In genomic region chr2:34548961-34549360, GRCm38 (mm10) we compare ENCODE assay signal across 22 mouse cellular contexts.
DNase-seq lines count a peak whose midpoint lies in the region; ATAC-seq and TF ChIP-seq lines count a peak whose summit lies in the region.
"Had no signal": no experiment of that assay in that cellular context is flagged by ENCODE, and none has a peak within 500 bp of the region (broad histone marks: within the 10 kb centered on the region; RNA-seq: fewer than 3 reads in every experiment).

No protein-coding gene starts in this region.

- no peaks in the 10 kb centered on the region for H3K9me3 ChIP-seq in heart, embryonic 14.5 days (ENCODE audit: control insufficient read depth, low read length)
- H3K9me3 ChIP-seq in kidney, embryonic 16.5 days (ENCODE audit: low read length), result no peaks in the 10 kb centered on the region
- no peaks in the 10 kb centered on the region for H3K9me3 ChIP-seq in midbrain, embryonic 11.5 days (ENCODE audit: control insufficient read depth, low read length)
- H3K9me3 ChIP-seq: embryonic facial prominence, embryonic 12.5 days; hindbrain, embryonic 15.5 days; limb, embryonic 13.5 days; liver, embryonic 13.5 days; midbrain, embryonic 12.5 days had no signal

- DNase-seq in heart, postnatal 4 days, result no peak
- DNase-seq in kidney, adult 9 months, result no peak
- no peak for DNase-seq in spleen, adult 12 weeks (ENCODE audit: low spot score)
- no peak for DNase-seq in midbrain, embryonic 11.5 days (ENCODE audit: low spot score, missing footprints)
- DNase-seq: cerebellum, adult 8-10 months; gastrocnemius, postnatal 14 days; kidney, adult 18-20 months; layer of hippocampus, postnatal 36 days; liver, embryonic 13.5 days; lung, embryonic 14.5 days; retina, postnatal 1 day; thymus, postnatal 4 days had no signal

- peaks cover 18 to 30% of the 10 kb centered on the region in 2 experiments for H3K4me1 ChIP-seq in heart, embryonic 14.5 days (ENCODE audit: control insufficient read depth in 2 of 2, insufficient read depth in 2 of 2, low read length in 2 of 2)
- H3K4me1 ChIP-seq in kidney, embryonic 16.5 days (ENCODE audit: insufficient read depth, low read length), result peaks cover 15% of the 10 kb centered on the region
- H3K4me1 ChIP-seq in embryonic fibroblast, embryonic 13.5 days (ENCODE audit: control insufficient read depth, insufficient read depth, low read length), result peaks cover 2% of the 10 kb centered on the region; the same call in 1 of the 2 replicates
- H3K4me1 ChIP-seq in midbrain, embryonic 11.5 days (ENCODE audit: control insufficient read depth, insufficient read depth, low read length), result peaks cover 3% of the 10 kb centered on the region; the same call in 1 of the 2 replicates
- H3K4me1 ChIP-seq: midbrain, embryonic 12.5 days had no signal

- ATAC-seq in heart, embryonic 14.5 days (ENCODE audit: insufficient number of reproducible peaks, insufficient read depth, low FRiP score, low read depth), result no peak
- no peak for ATAC-seq in kidney, embryonic 16.5 days (ENCODE audit: low FRiP score, low TSS enrichment)
- no peak for ATAC-seq in midbrain, embryonic 11.5 days (ENCODE audit: low FRiP score)
- ATAC-seq: forebrain, embryonic 14.5 days; Patski had no signal

- no peaks in the 10 kb centered on the region for H3K36me3 ChIP-seq in heart, embryonic 14.5 days (ENCODE audit: control insufficient read depth, insufficient read depth, low read length)
- H3K36me3 ChIP-seq in kidney, embryonic 16.5 days (ENCODE audit: insufficient read depth, low read length), result no peaks in the 10 kb centered on the region
- no peaks in the 10 kb centered on the region for H3K36me3 ChIP-seq in midbrain, embryonic 11.5 days (ENCODE audit: control insufficient read depth, insufficient read depth, low read length)
- H3K36me3 ChIP-seq: embryonic facial prominence, embryonic 12.5 days; hindbrain, embryonic 15.5 days; limb, embryonic 13.5 days; midbrain, embryonic 12.5 days had no signal

- no peak for TF ChIP-seq POLR2A in embryonic fibroblast, embryonic 13.5 days (IDR thresholded peaks at IDR 0.05; ENCODE audit: low read depth, low read length)

- 0 out of 2 replicates have a peak overlapping the region, but pooled peaks have one; percentile 38 for H3K9ac ChIP-seq in heart, embryonic 14.5 days (ENCODE audit: low read length)
- no peak overlapping the region; the same call in 1 of the 2 replicates for H3K9ac ChIP-seq in kidney, embryonic 16.5 days (replicated peaks; ENCODE audit: low read length)
- no peak overlapping the region for H3K9ac ChIP-seq in midbrain, embryonic 11.5 days (ENCODE audit: low read length)
- H3K9ac ChIP-seq: embryonic facial prominence, embryonic 12.5 days; hindbrain, embryonic 15.5 days; limb, embryonic 13.5 days; liver, embryonic 13.5 days; lung, embryonic 14.5 days; midbrain, embryonic 12.5 days had no signal

- TF ChIP-seq CTCF in embryonic fibroblast, embryonic 13.5 days (IDR thresholded peaks at IDR 0.05; ENCODE audit: borderline replicate concordance, insufficient read depth, low read length), result no peak

- 81% methylated on average over 5 of the region's 5 CpGs for WGBS in heart, embryonic 14.5 days
- WGBS in kidney, embryonic 16.5 days, result 74% methylated on average over 5 of the region's 5 CpGs
- 89% methylated on average over 5 of the region's 5 CpGs for WGBS in midbrain, embryonic 11.5 days

- H3K27me3 ChIP-seq in heart, embryonic 14.5 days (ENCODE audit: control insufficient read depth, insufficient read depth, low read length), result no peaks in the 10 kb centered on the region
- H3K27me3 ChIP-seq in kidney, embryonic 16.5 days (ENCODE audit: insufficient read depth, low read length), result no peaks in the 10 kb centered on the region
- H3K27me3 ChIP-seq in midbrain, embryonic 11.5 days (ENCODE audit: control insufficient read depth, insufficient read depth, low read length), result no peaks in the 10 kb centered on the region
- H3K27me3 ChIP-seq: embryonic facial prominence, embryonic 12.5 days; hindbrain, embryonic 15.5 days; liver, embryonic 13.5 days; midbrain, embryonic 12.5 days; Patski had no signal

- no peak overlapping the region for H3K4me2 ChIP-seq in heart, embryonic 14.5 days (ENCODE audit: low read length)
- no peak overlapping the region for H3K4me2 ChIP-seq in kidney, embryonic 16.5 days (replicated peaks; ENCODE audit: low read depth, low read length)
- H3K4me2 ChIP-seq in midbrain, embryonic 11.5 days, result no peak overlapping the region
- H3K4me2 ChIP-seq: embryonic facial prominence, embryonic 12.5 days; hindbrain, embryonic 15.5 days; limb, embryonic 13.5 days; liver, embryonic 13.5 days; lung, embryonic 14.5 days; midbrain, embryonic 12.5 days had no signal

- H3K27ac ChIP-seq in heart, embryonic 14.5 days (replicated peaks in 1 of 2; ENCODE audit: control insufficient read depth in 1 of 2, insufficient read depth in 1 of 2, low read depth in 2 of 2, low read length in 2 of 2), result peak overlapping the region in 1 of 2 experiments; percentile 79; a peak in 2 of 4 replicates
- peak overlapping the region; percentile 17; the same call in 1 of the 2 replicates for H3K27ac ChIP-seq in kidney, embryonic 16.5 days (ENCODE audit: low read length)
- H3K27ac ChIP-seq in embryonic fibroblast, embryonic 13.5 days (ENCODE audit: insufficient read depth, low read length), result peak overlapping the region; percentile 28; the same call in 1 of the 2 replicates
- H3K27ac ChIP-seq in midbrain, embryonic 11.5 days (ENCODE audit: low read depth, low read length), result no peak overlapping the region
- H3K27ac ChIP-seq: embryonic facial prominence, embryonic 12.5 days; hindbrain, embryonic 15.5 days; limb, embryonic 13.5 days; liver, embryonic 13.5 days; macrophage; midbrain, embryonic 12.5 days had no signal

- H3K4me3 ChIP-seq in heart, embryonic 14.5 days (ENCODE audit: control insufficient read depth in 1 of 2, insufficient read depth in 1 of 2, low read depth in 1 of 2, low read length in 2 of 2), result no peak overlapping the region
- no peak overlapping the region for H3K4me3 ChIP-seq in kidney, embryonic 16.5 days (ENCODE audit: low read length)
- H3K4me3 ChIP-seq in embryonic fibroblast, embryonic 13.5 days (ENCODE audit: insufficient read depth, low read length), result no peak overlapping the region
- H3K4me3 ChIP-seq in midbrain, embryonic 11.5 days (ENCODE audit: low read depth, low read length), result no peak overlapping the region
- H3K4me3 ChIP-seq: embryonic facial prominence, embryonic 12.5 days; hindbrain, embryonic 15.5 days; limb, embryonic 13.5 days; liver, embryonic 13.5 days; midbrain, embryonic 12.5 days had no signal
